Mouse (Mus musculus): ENCODE measurements at regions not wholly inside any gene's neighbourhood (a gene's known extent, or its start where the extent isn't known, plus 50 kb on each side); places are given as distances from the start of the nearest gene placed in this dataset.

- in situ Hi-C loops (cut with MboI; ENCODE audit: low sequenced_read_pairs in 2 of 2, unreplicated experiment in 2 of 2) = no loop called here
- H3K36me3 ChIP-seq (ENCODE audit: control insufficient read depth, insufficient read depth, low read length, poor library complexity, severe bottlenecking) = no peaks in the 10 kb centered on the region
- no peak overlapping the region for H3K9ac ChIP-seq (ENCODE audit: insufficient read depth, low read depth, low read length, poor library complexity, severe bottlenecking)
- no peak for TF ChIP-seq ZC3H11A (IDR thresholded peaks at IDR 0.05; ENCODE audit: borderline replicate concordance, low read depth, low read length)
- no peak for TF ChIP-seq CHD2 (IDR thresholded peaks at IDR 0.05; ENCODE audit: low read depth, low read length)
- no peak for TF ChIP-seq HCFC1 (IDR thresholded peaks at IDR 0.05; ENCODE audit: borderline replicate concordance, insufficient read depth, low read length)
- TF ChIP-seq MAFK (IDR thresholded peaks at IDR 0.05; ENCODE audit: insufficient read depth, low read depth, low read length) = no peak
- TF ChIP-seq ZNF384 (IDR thresholded peaks at IDR 0.05; ENCODE audit: low read depth, low read length) = no peak
- H3K4me1 ChIP-seq (ENCODE audit: control insufficient read depth in 2 of 2, insufficient read depth in 2 of 2, low read length in 2 of 2, poor library complexity in 1 of 2) = no peaks in the 10 kb centered on the region
- DNase-seq (ENCODE audit: low read depth, low spot score) = no peak
- no peak overlapping the region for H3K4me3 ChIP-seq (ENCODE audit: insufficient read depth in 1 of 2, low read depth in 1 of 2, low read length in 2 of 2, poor library complexity in 1 of 2, severe bottlenecking in 1 of 2)
- no peak overlapping the region for H3K27ac ChIP-seq (ENCODE audit: insufficient read depth, low read depth, low read length, poor library complexity, severe bottlenecking)
- H3K9me3 ChIP-seq (ENCODE audit: control insufficient read depth, insufficient read depth, low read depth, low read length) = no peaks in the 10 kb centered on the region
Observed at GRCm38 (mm10) chr12:97953336-97953735, 305.9 kb downstream of the Galc start.

GRCm38 (mm10) chr12:97952204-97952603, 307.1 kb downstream of the Galc start:
- TF ChIP-seq ZC3H11A (IDR thresholded peaks at IDR 0.05; ENCODE audit: borderline replicate concordance, low read depth, low read length) = no peak
- TF ChIP-seq CHD2 (IDR thresholded peaks at IDR 0.05; ENCODE audit: low read depth, low read length) = no peak
- H3K4me3 ChIP-seq (ENCODE audit: insufficient read depth in 1 of 2, low read depth in 1 of 2, low read length in 2 of 2, poor library complexity in 1 of 2, severe bottlenecking in 1 of 2) = no peak overlapping the region
- no peak overlapping the region for H3K9ac ChIP-seq (ENCODE audit: insufficient read depth, low read depth, low read length, poor library complexity, severe bottlenecking)
- no peaks in the 10 kb centered on the region for H3K4me1 ChIP-seq (ENCODE audit: control insufficient read depth in 2 of 2, insufficient read depth in 2 of 2, low read length in 2 of 2, poor library complexity in 1 of 2)
- no peaks in the 10 kb centered on the region for H3K9me3 ChIP-seq (ENCODE audit: control insufficient read depth, insufficient read depth, low read depth, low read length)
- in situ Hi-C loops (cut with MboI; ENCODE audit: low sequenced_read_pairs in 2 of 2, unreplicated experiment in 2 of 2) = no loop called here
- no peaks in the 10 kb centered on the region for H3K36me3 ChIP-seq (ENCODE audit: control insufficient read depth, insufficient read depth, low read length, poor library complexity, severe bottlenecking)
- H3K27ac ChIP-seq (ENCODE audit: insufficient read depth, low read depth, low read length, poor library complexity, severe bottlenecking) = no peak overlapping the region
- no peak for DNase-seq (ENCODE audit: low read depth, low spot score)

GRCm38 (mm10) chr12:97950072-97950471, 309.2 kb downstream of the Galc start:
- Histone ChIP-seq H3K9me3 (ENCODE audit: control insufficient read depth, insufficient read depth, low read depth, low read length) (no peaks in the 10 kb centered on the region), H3K4me1 (ENCODE audit: control insufficient read depth in 2 of 2, insufficient read depth in 2 of 2, low read length in 2 of 2, poor library complexity in 1 of 2) (no peaks in the 10 kb centered on the region), H3K4me3 (ENCODE audit: insufficient read depth in 1 of 2, low read depth in 1 of 2, low read length in 2 of 2, poor library complexity in 1 of 2, severe bottlenecking in 1 of 2) (no peak overlapping the region), H3K27ac (ENCODE audit: insufficient read depth, low read depth, low read length, poor library complexity, severe bottlenecking) (no peak overlapping the region), H3K9ac (ENCODE audit: insufficient read depth, low read depth, low read length, poor library complexity, severe bottlenecking) (no peak overlapping the region), H3K36me3 (ENCODE audit: control insufficient read depth, insufficient read depth, low read length, poor library complexity, severe bottlenecking) (no peaks in the 10 kb centered on the region)
- DNase-seq (ENCODE audit: low read depth, low spot score) = no peak
- in situ Hi-C loops (cut with MboI; ENCODE audit: low sequenced_read_pairs in 2 of 2, unreplicated experiment in 2 of 2) = no loop called here
- TF ChIP-seq CHD2 (IDR thresholded peaks at IDR 0.05; ENCODE audit: low read depth, low read length) (no peak), HCFC1 (IDR thresholded peaks at IDR 0.05; ENCODE audit: borderline replicate concordance, insufficient read depth, low read length) (no peak), ZC3H11A (IDR thresholded peaks at IDR 0.05; ENCODE audit: borderline replicate concordance, low read depth, low read length) (no peak), ZNF384 (IDR thresholded peaks at IDR 0.05; ENCODE audit: low read depth, low read length) (no peak), MAFK (IDR thresholded peaks at IDR 0.05; ENCODE audit: insufficient read depth, low read depth, low read length) (no peak)

- Histone ChIP-seq H3K4me3 (ENCODE audit: insufficient read depth in 1 of 2, low read depth in 1 of 2, low read length in 2 of 2, poor library complexity in 1 of 2, severe bottlenecking in 1 of 2) (no peak overlapping the region), H3K9me3 (ENCODE audit: control insufficient read depth, insufficient read depth, low read depth, low read length) (no peaks in the 10 kb centered on the region), H3K27ac (ENCODE audit: insufficient read depth, low read depth, low read length, poor library complexity, severe bottlenecking) (no peak overlapping the region), H3K36me3 (ENCODE audit: control insufficient read depth, insufficient read depth, low read length, poor library complexity, severe bottlenecking) (no peaks in the 10 kb centered on the region), H3K9ac (ENCODE audit: insufficient read depth, low read depth, low read length, poor library complexity, severe bottlenecking) (no peak overlapping the region), H3K4me1 (ENCODE audit: control insufficient read depth in 2 of 2, insufficient read depth in 2 of 2, low read length in 2 of 2, poor library complexity in 1 of 2) (no peaks in the 10 kb centered on the region)
- TF ChIP-seq ZC3H11A (IDR thresholded peaks at IDR 0.05; ENCODE audit: borderline replicate concordance, low read depth, low read length) (no peak), MAFK (IDR thresholded peaks at IDR 0.05; ENCODE audit: insufficient read depth, low read depth, low read length) (no peak), ZNF384 (IDR thresholded peaks at IDR 0.05; ENCODE audit: low read depth, low read length) (no peak), HCFC1 (IDR thresholded peaks at IDR 0.05; ENCODE audit: borderline replicate concordance, insufficient read depth, low read length) (no peak), CHD2 (IDR thresholded peaks at IDR 0.05; ENCODE audit: low read depth, low read length) (no peak)
- in situ Hi-C loops (cut with MboI; ENCODE audit: low sequenced_read_pairs in 2 of 2, unreplicated experiment in 2 of 2) = no loop called here
- DNase-seq (ENCODE audit: low read depth, low spot score) = no peak
Observed at GRCm38 (mm10) chr12:97947421-97947820, 311.8 kb downstream of the Galc start.

GRCm38 (mm10) chr12:97938361-97938760, 320.9 kb downstream of the Galc start:
- Histone ChIP-seq H3K4me3 (ENCODE audit: insufficient read depth in 1 of 2, low read depth in 1 of 2, low read length in 2 of 2, poor library complexity in 1 of 2, severe bottlenecking in 1 of 2) (no peak overlapping the region), H3K9ac (ENCODE audit: insufficient read depth, low read depth, low read length, poor library complexity, severe bottlenecking) (no peak overlapping the region), H3K4me1 (ENCODE audit: control insufficient read depth in 2 of 2, insufficient read depth in 2 of 2, low read length in 2 of 2, poor library complexity in 1 of 2) (no peaks in the 10 kb centered on the region), H3K9me3 (ENCODE audit: control insufficient read depth, insufficient read depth, low read depth, low read length) (no peaks in the 10 kb centered on the region), H3K27ac (ENCODE audit: insufficient read depth, low read depth, low read length, poor library complexity, severe bottlenecking) (no peak overlapping the region), H3K36me3 (ENCODE audit: control insufficient read depth, insufficient read depth, low read length, poor library complexity, severe bottlenecking) (no peaks in the 10 kb centered on the region)
- in situ Hi-C loops (cut with MboI; ENCODE audit: low sequenced_read_pairs in 2 of 2, unreplicated experiment in 2 of 2) = no loop called here
- TF ChIP-seq ZC3H11A (IDR thresholded peaks at IDR 0.05; ENCODE audit: borderline replicate concordance, low read depth, low read length) (no peak), ZNF384 (IDR thresholded peaks at IDR 0.05; ENCODE audit: low read depth, low read length) (no peak), HCFC1 (IDR thresholded peaks at IDR 0.05; ENCODE audit: borderline replicate concordance, insufficient read depth, low read length) (no peak), CHD2 (IDR thresholded peaks at IDR 0.05; ENCODE audit: low read depth, low read length) (no peak), MAFK (IDR thresholded peaks at IDR 0.05; ENCODE audit: insufficient read depth, low read depth, low read length) (no peak)
- DNase-seq (ENCODE audit: low read depth, low spot score) = no peak
